Mouse (Mus musculus) neural tube, embryonic 14.5 days (tissue): Measurements from ENCODE around the gene Ripor2. TPM values are rescaled to one million over a fixed set of nuclear protein-coding genes. Genes with fewer than 3 reads are reported as not detected.
A peak's percentile ranks its signal among the peaks of the same experiment; 100 is the strongest.

Experiments used
- ATAC-seq: fragments of 200-750 bp; cut with Nextera tagmentation; 2 replicates; pipeline ENCODE4 v1.8.0; 2017; ENCODE audit warnings: low read depth, mild to moderate bottlenecking, moderate TSS enrichment, moderate library complexity
- H3K27ac ChIP-seq: fragments of 300-500 bp; sonication (generic); 2 replicates; pipeline ENCODE4 v1.5.1; 2014; ENCODE audit warnings: low read depth, mild to moderate bottlenecking, control low read depth, low read length, moderate library complexity, mixed read lengths
- H3K27me3 ChIP-seq: fragments of 300-500 bp; sonication (generic); 2 replicates; pipeline ENCODE4 v1.6.1; 2014; ENCODE audit warnings: low read length; ENCODE audit not compliant: control insufficient read depth, insufficient read depth
- H3K36me3 ChIP-seq: fragments of 300-500 bp; sonication (generic); 2 replicates; pipeline ENCODE4 v1.6.1; 2014; ENCODE audit warnings: low read length, mixed read lengths; ENCODE audit not compliant: control insufficient read depth, insufficient read depth
- H3K4me1 ChIP-seq: fragments of 300-500 bp; sonication (generic); 2 replicates; pipeline ENCODE4 v1.6.1; 2014; ENCODE audit warnings: low read length; ENCODE audit not compliant: control insufficient read depth, insufficient read depth
- H3K4me2 ChIP-seq: fragments of 300-500 bp; sonication (generic); 2 replicates; pipeline ENCODE4 v1.6.1; 2014; ENCODE audit warnings: mild to moderate bottlenecking, low read depth, low read length, control low read depth
- H3K4me3 ChIP-seq: fragments of 300-500 bp; sonication (generic); 2 replicates; pipeline ENCODE4 v1.5.1; 2014; ENCODE audit warnings: low read depth, low read length, control low read depth, mixed read lengths
- H3K9ac ChIP-seq: fragments of 300-500 bp; sonication (generic); replicated peaks from 2 replicates; pipeline ENCODE4 v1.6.1; 2014; ENCODE audit warnings: low read depth, mild to moderate bottlenecking, control low read depth, low read length, mixed read lengths
- H3K9me3 ChIP-seq: fragments of 300-500 bp; sonication (generic); 2 replicates; pipeline ENCODE4 v1.6.1; 2016; ENCODE audit warnings: low read length; ENCODE audit not compliant: control insufficient read depth
- WGBS: fragments of 180-500 bp; shearing (Covaris S2); extraction: QIAGEN DNeasy Blood & Tissue Kit; methylation state at CpG from one replicate; pipeline ENCODE4 v1.1.7; 2014; 5-methylcytosine and 5-hydroxymethylcytosine counted together
- polyA plus RNA-seq: library from polyadenylated mRNA; unstranded; fragments of >200 nt; fragmentation: Nextera tagmentation; extraction: Ambion mirVana; gene quantifications from 2 replicates; pipeline ENCODE4 v1.2.1, GENCODE M21; 2014

The Ripor2 gene
- polyA plus RNA-seq, 1 experiment from 2014 or later, result 28.6 TPM

GRCm38 (mm10) chr13:24747823-24748222, 165.8 kb downstream of the Ripor2 start:
- Histone ChIP-seq H3K36me3 (no peaks in the 10 kb centered on the region), H3K9ac (no peak overlapping the region), H3K27me3 (no peaks in the 10 kb centered on the region), H3K4me3 (no peak overlapping the region), H3K4me2 (no peak overlapping the region), H3K9me3 (no peaks in the 10 kb centered on the region), H3K4me1 (no peaks in the 10 kb centered on the region), H3K27ac (no peak overlapping the region)
- no peak for ATAC-seq
- 93% methylated on average over 3 of the region's 3 CpGs for WGBS

GRCm38 (mm10) chr13:24750807-24751206, 168.8 kb downstream of the Ripor2 start:
- Histone ChIP-seq H3K4me3 (no peak overlapping the region), H3K36me3 (no peaks in the 10 kb centered on the region), H3K27ac (no peak overlapping the region), H3K9me3 (no peaks in the 10 kb centered on the region), H3K4me2 (no peak overlapping the region), H3K9ac (no peak overlapping the region), H3K4me1 (no peaks in the 10 kb centered on the region), H3K27me3 (no peaks in the 10 kb centered on the region)
- ATAC-seq, result no peak
- WGBS, result 92% methylated on average over 8 of the region's 8 CpGs

GRCm38 (mm10) chr13:24751396-24751795, 169.4 kb downstream of the Ripor2 start:
- 95% methylated on average over 8 of the region's 8 CpGs for WGBS

GRCm38 (mm10) chr13:24756756-24757155, 174.8 kb downstream of the Ripor2 start:
- Histone ChIP-seq H3K36me3 (no peaks in the 10 kb centered on the region), H3K9me3 (no peaks in the 10 kb centered on the region), H3K4me3 (no peak overlapping the region), H3K9ac (no peak overlapping the region), H3K27ac (no peak overlapping the region), H3K4me2 (no peak overlapping the region), H3K4me1 (peaks cover 3% of the 10 kb centered on the region; the same call in 1 of the 2 replicates), H3K27me3 (no peaks in the 10 kb centered on the region)
- WGBS, result 96% methylated on average over 3 of the region's 3 CpGs
- no peak for ATAC-seq

More at GRCm38 (mm10) chr13:24751396-24751795, 169.4 kb downstream of the Ripor2 start:
- no peak overlapping the region for H3K4me3 ChIP-seq
- H3K36me3 ChIP-seq, result no peaks in the 10 kb centered on the region
- H3K4me2 ChIP-seq, result no peak overlapping the region
- H3K27ac ChIP-seq, result no peak overlapping the region
- no peaks in the 10 kb centered on the region for H3K27me3 ChIP-seq
- no peak overlapping the region for H3K9ac ChIP-seq
- no peaks in the 10 kb centered on the region for H3K4me1 ChIP-seq
- no peak for ATAC-seq
- no peaks in the 10 kb centered on the region for H3K9me3 ChIP-seq

GRCm38 (mm10) chr13:24757820-24758564, 176.0 kb downstream of the Ripor2 start:
- H3K9me3 ChIP-seq, result no peaks in the 10 kb centered on the region
- no peak overlapping the region for H3K4me2 ChIP-seq
- no peak overlapping the region for H3K9ac ChIP-seq
- H3K27me3 ChIP-seq, result no peaks in the 10 kb centered on the region
- H3K4me1 ChIP-seq, result peaks cover 3% of the 10 kb centered on the region; the same call in 1 of the 2 replicates
- H3K36me3 ChIP-seq, result no peaks in the 10 kb centered on the region
- 86% methylated on average over 12 of the region's 12 CpGs for WGBS
- H3K4me3 ChIP-seq, result no peak overlapping the region
- no peak for ATAC-seq
- no peak overlapping the region for H3K27ac ChIP-seq

GRCm38 (mm10) chr13:24759451-24759850, 177.5 kb downstream of the Ripor2 start:
- Histone ChIP-seq H3K27ac (no peak overlapping the region), H3K27me3 (no peaks in the 10 kb centered on the region), H3K9ac (no peak overlapping the region), H3K9me3 (no peaks in the 10 kb centered on the region), H3K36me3 (no peaks in the 10 kb centered on the region), H3K4me2 (no peak overlapping the region), H3K4me1 (peaks cover 3% of the 10 kb centered on the region; the same call in 1 of the 2 replicates), H3K4me3 (no peak overlapping the region)
- 94% methylated on average over 10 of the region's 10 CpGs for WGBS
- ATAC-seq, result no peak

GRCm38 (mm10) chr13:24760351-24760870, 178.4 kb downstream of the Ripor2 start:
- Histone ChIP-seq H3K4me2 (peak overlapping the region; percentile 62; the same call in 1 of the 2 replicates), H3K9ac (no peak overlapping the region), H3K27ac (no peak overlapping the region), H3K27me3 (no peaks in the 10 kb centered on the region), H3K36me3 (no peaks in the 10 kb centered on the region), H3K4me1 (peaks cover 3% of the 10 kb centered on the region; the same call in 1 of the 2 replicates), H3K9me3 (no peaks in the 10 kb centered on the region), H3K4me3 (no peak overlapping the region)
- ATAC-seq, result no peak
- WGBS, result 70% methylated on average over 5 of the region's 5 CpGs

- no peaks in the 10 kb centered on the region for H3K27me3 ChIP-seq
- no peak overlapping the region for H3K27ac ChIP-seq
- 5% methylated on average over 10 of the region's 10 CpGs for WGBS
- H3K9ac ChIP-seq, result no peak overlapping the region; the same call in 1 of the 2 replicates
- no peaks in the 10 kb centered on the region for H3K9me3 ChIP-seq
- ATAC-seq, result no peak
- peak overlapping the region; percentile 96 for H3K4me3 ChIP-seq
- peak overlapping the region; percentile 62 for H3K4me2 ChIP-seq
- H3K36me3 ChIP-seq, result no peaks in the 10 kb centered on the region
- peaks cover 3% of the 10 kb centered on the region; the same call in 1 of the 2 replicates for H3K4me1 ChIP-seq
These were observed 179.1 kb downstream of the Ripor2 start for GRCm38 (mm10) chr13:24761083-24761402.
